Mouse (Mus musculus) lung, adult 2 months (tissue): ENCODE data around the gene Foxp1. TPM values are rescaled to one million over a fixed set of nuclear protein-coding genes. Genes with fewer than 3 reads are reported as not detected.

Experiments
- DNase-seq: peaks from one replicate; pipeline ENCODE4 v3.0.0; 2022
- H3K4me1 ChIP-seq: fragments of 200-500 bp; 2 replicates; pipeline ENCODE4 v1.6.1; 2011; ENCODE audit warnings: low read length; ENCODE audit not compliant: control insufficient read depth, insufficient read depth
- H3K4me3 ChIP-seq: fragments of 200-500 bp; replicated peaks from 2 replicates; pipeline ENCODE3; 2011; ENCODE audit warnings: low read depth, mild to moderate bottlenecking, control low read depth, low read length; ENCODE audit errors: extremely low read depth
- CTCF ChIP-seq: fragments of 200-500 bp; IDR thresholded peaks from 2 replicates; pipeline ENCODE4 v1.5.1; 2011; ENCODE audit warnings: mild to moderate bottlenecking, low read length, control low read depth; ENCODE audit not compliant: insufficient read depth
- POLR2A ChIP-seq: fragments of 200-500 bp; IDR thresholded peaks from 2 replicates; pipeline ENCODE4 v1.6.1; 2011; ENCODE audit warnings: low read depth, mild to moderate bottlenecking, control low read depth, low read length, borderline replicate concordance; ENCODE audit errors: extremely low read depth
- WGBS: fragments of 180-500 bp; shearing (Covaris S2); methylation state at CpG from one replicate; pipeline ENCODE4 v1.1.7; 2018; 5-methylcytosine and 5-hydroxymethylcytosine counted together
- polyA plus RNA-seq: library from polyadenylated mRNA; depleted of rRNA; stranded (reverse); fragments of >200 nt; gene quantifications from 2 replicates; pipeline ENCODE4 v1.2.3, GENCODE M21; 2012

Foxp1 gene
- polyA plus RNA-seq, 1 experiment = 135 TPM

GRCm38 (mm10) chr6:99540146-99540545 is 17.6 kb upstream of the Foxp1 start:
- no peak for TF ChIP-seq CTCF
- TF ChIP-seq POLR2A = no peak
- peaks cover 3% of the 10 kb centered on the region for H3K4me1 ChIP-seq
- DNase-seq = no peak
- 52% methylated on average over 5 of the region's 5 CpGs for WGBS
- no peak overlapping the region for H3K4me3 ChIP-seq

- TF ChIP-seq POLR2A (no peak), CTCF (no peak)
- peaks cover 3% of the 10 kb centered on the region for H3K4me1 ChIP-seq
- no peak overlapping the region for H3K4me3 ChIP-seq
- 63% methylated on average over 17 of the region's 17 CpGs for WGBS
- DNase-seq = no peak
Observed at GRCm38 (mm10) chr6:99538194-99538941, 15.8 kb upstream of the Foxp1 start.

DNA sequence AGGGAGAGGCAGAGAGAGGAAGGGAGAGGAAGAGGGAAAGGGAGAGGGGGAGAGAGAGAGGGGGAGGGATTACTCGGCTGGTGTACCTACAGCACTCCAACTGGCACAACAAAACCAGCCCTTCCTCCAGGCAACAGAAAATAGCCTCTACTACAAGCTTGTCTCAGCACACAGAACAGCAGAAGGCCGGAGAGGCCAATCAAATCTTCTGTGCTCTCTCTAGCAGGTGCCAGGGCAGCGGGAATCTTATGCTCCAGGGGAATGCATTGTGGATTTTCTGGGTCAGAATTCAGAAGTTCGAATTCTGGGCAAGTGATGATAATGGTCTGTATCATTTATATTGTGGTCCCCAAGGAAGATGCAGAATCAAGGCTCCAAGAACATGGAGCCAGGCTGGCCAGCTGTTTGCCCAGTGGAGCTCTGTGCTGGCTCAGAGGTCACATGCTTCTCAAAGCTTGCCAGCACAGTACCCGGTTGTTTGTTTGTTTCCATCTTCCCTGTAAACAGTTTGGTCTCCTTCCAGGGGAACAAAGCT is 11.8 kb upstream of the Foxp1 start:
- H3K4me3 ChIP-seq = no peak overlapping the region
- no peak for DNase-seq
- peaks cover 4% of the 10 kb centered on the region; the same call in 1 of the 2 replicates for H3K4me1 ChIP-seq
- TF ChIP-seq CTCF (no peak), POLR2A (no peak)
- WGBS = 67% methylated on average over 5 of the region's 5 CpGs

GRCm38 (mm10) chr6:99532458-99532857 is 9.9 kb upstream of the Foxp1 start:
- no peak overlapping the region for H3K4me3 ChIP-seq
- no peak for TF ChIP-seq POLR2A
- TF ChIP-seq CTCF = no peak
- DNase-seq = no peak
- 60% methylated on average over 4 of the region's 4 CpGs for WGBS
- peaks cover 4% of the 10 kb centered on the region; the same call in 1 of the 2 replicates for H3K4me1 ChIP-seq

DNA sequence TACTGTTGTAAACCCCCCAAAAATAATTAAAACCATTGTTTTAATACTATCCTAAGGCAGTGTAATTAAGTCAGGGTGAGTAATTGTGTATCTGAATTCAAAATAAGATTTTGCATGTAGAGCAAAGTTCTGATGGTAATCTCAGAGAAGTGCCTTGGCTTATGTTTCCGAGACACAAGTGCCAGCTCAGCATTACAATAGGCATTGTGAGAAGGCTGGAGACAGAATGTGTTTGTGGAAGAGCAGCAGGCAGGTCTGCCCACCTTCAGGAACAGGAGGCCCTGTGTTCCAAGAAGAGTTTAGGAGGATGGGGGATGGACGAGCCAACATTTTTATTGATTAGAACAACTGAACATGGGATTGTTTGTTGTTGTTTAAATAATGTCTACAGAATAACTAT is 6.5 kb upstream of the Foxp1 start:
- TF ChIP-seq POLR2A = no peak
- no peak for TF ChIP-seq CTCF
- no peak for DNase-seq
- 52% methylated on average over 2 of the region's 2 CpGs for WGBS
- Histone ChIP-seq H3K4me1 (peaks cover 4% of the 10 kb centered on the region; the same call in 1 of the 2 replicates), H3K4me3 (no peak overlapping the region)

- no peak for DNase-seq
- no peak for TF ChIP-seq CTCF
- no peak for TF ChIP-seq POLR2A
- H3K4me1 ChIP-seq = peaks cover under 1% of the 10 kb centered on the region; the same call in 1 of the 2 replicates
- H3K4me3 ChIP-seq = no peak overlapping the region
- WGBS = 93% methylated on average over 6 of the region's 6 CpGs
Observed at GRCm38 (mm10) chr6:99527457-99528105, 5.1 kb upstream of the Foxp1 start.

GRCm38 (mm10) chr6:99525351-99525750 is 2.8 kb upstream of the Foxp1 start:
- 38% methylated on average over 8 of the region's 8 CpGs for WGBS
- TF ChIP-seq CTCF = no peak
- TF ChIP-seq POLR2A = no peak
- no peak for DNase-seq
- Histone ChIP-seq H3K4me1 (no peaks in the 10 kb centered on the region), H3K4me3 (no peak overlapping the region)

DNA sequence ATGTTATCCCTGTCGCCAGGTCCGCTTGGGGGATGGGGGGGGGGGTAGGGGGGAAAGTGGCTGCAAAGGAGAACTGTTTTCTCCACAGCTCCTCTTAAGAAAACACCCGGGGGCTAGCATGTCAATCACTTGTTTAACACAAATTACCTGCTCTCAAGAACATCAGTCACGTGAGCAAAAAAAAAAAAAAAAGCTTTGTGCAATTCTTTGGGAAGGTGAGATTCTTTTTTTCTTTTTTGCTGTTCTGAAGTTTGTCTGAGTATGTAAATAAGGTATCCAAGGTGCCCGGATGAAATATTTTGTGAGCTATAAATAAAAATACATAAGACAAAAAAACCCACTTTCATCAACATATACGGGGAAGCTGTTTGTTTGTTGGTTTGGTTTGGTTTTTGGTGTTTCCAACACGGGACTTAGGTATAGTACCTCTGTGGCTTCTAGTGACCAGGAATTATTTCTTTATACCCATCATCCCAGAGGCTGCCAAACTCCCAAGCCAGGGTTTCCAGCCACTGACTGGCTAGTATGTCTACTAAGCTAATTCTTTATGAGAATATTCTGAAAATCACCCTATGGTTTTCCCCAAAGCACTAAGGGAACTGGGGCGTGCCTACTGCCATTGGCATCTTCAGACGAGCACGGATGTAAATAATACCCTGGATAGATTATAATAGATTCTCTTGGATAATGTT is 1.3 kb upstream of the Foxp1 start:
- H3K4me3 ChIP-seq = peak overlapping the region; percentile 90
- no peak for DNase-seq
- WGBS = 28% methylated on average over 10 of the region's 10 CpGs
- TF ChIP-seq CTCF = no peak
- TF ChIP-seq POLR2A = no peak
- no peaks in the 10 kb centered on the region for H3K4me1 ChIP-seq

DNA sequence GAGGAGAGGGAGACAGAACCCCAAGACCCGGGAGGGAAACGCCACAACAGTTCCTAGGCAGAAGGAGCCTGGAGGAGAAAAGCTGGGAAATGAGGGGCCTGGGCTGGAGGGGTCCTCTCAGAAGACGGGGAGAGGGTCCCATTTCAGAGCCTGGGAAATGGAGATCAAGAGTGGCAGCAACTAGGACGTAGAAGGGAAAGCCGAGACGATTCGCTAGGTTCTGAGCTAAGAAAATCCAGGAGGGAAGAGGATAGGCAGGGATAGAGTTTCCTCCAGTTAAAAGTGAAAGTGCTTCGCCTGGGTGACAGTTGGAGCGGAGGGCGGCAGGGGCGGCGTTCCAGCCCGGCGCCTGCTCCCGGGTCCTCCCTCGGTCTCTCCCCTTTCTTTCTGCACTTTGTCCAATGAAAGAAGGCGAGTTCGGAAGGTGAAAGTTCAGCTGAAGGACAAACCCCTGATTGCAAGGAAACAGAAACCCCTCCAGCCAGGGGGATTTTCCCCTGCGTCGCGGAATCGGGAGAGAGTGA is 650 bp upstream of the Foxp1 start:
- DNase-seq = peak; percentile 79
- WGBS = under 1% methylated on average over 22 of the region's 22 CpGs
- no peak for TF ChIP-seq CTCF
- TF ChIP-seq POLR2A = no peak

More for the DNA sequence above, 650 bp upstream of the Foxp1 start:
- peak overlapping the region; percentile 90 for H3K4me3 ChIP-seq
- no peaks in the 10 kb centered on the region for H3K4me1 ChIP-seq
